Mouse (Mus musculus) cerebellum, adult 2 months (tissue): ENCODE measurements around the gene Mlx. TPM values are rescaled to one million over a fixed set of nuclear protein-coding genes. Genes with fewer than 3 reads are reported as not detected.
A peak's percentile ranks its signal among the peaks of the same experiment; 100 is the strongest.

Experiments
- DNase-seq, 2 experiments: peaks; one replicate each; pipeline ENCODE4 v3.0.0; 2021
- H3K27ac ChIP-seq: fragments of 200-500 bp; 2 replicates; pipeline ENCODE4 v1.5.1; 2012; ENCODE audit warnings: low read length, control low read depth, inconsistent platforms; ENCODE audit not compliant: insufficient read depth
- H3K27me3 ChIP-seq: fragments of 200-500 bp; 2 replicates; pipeline ENCODE4 v1.6.1; 2012; ENCODE audit warnings: inconsistent platforms, mild to moderate bottlenecking, low read length, moderate library complexity; ENCODE audit not compliant: control insufficient read depth, insufficient read depth
- H3K4me1 ChIP-seq: fragments of 200-500 bp; 2 replicates; pipeline ENCODE4 v1.6.1; 2011; ENCODE audit warnings: low read length; ENCODE audit not compliant: control insufficient read depth, insufficient read depth
- H3K4me3 ChIP-seq: fragments of 200-500 bp; replicated peaks from 2 replicates; pipeline ENCODE3; 2011; ENCODE audit warnings: mild to moderate bottlenecking, low read depth, low read length, control low read depth; ENCODE audit not compliant: insufficient read depth
- CTCF ChIP-seq: fragments of 200-500 bp; IDR thresholded peaks from 2 replicates; pipeline ENCODE4 v1.5.1; 2011; ENCODE audit warnings: low read depth, mild to moderate bottlenecking, control low read depth, low read length, moderate library complexity, borderline replicate concordance; ENCODE audit not compliant: insufficient read depth
- POLR2A ChIP-seq: fragments of 200-500 bp; IDR thresholded peaks from 2 replicates; pipeline ENCODE4 v1.6.1; 2011; ENCODE audit warnings: low read length, control low read depth, borderline replicate concordance; ENCODE audit not compliant: insufficient read depth
- WGBS: fragments of 180-500 bp; shearing (Covaris S2); methylation state at CpG from one replicate; pipeline ENCODE4 v1.1.7; 2018; 5-methylcytosine and 5-hydroxymethylcytosine counted together
- polyA plus RNA-seq: library from polyadenylated mRNA; depleted of rRNA; stranded (reverse); fragments of >200 nt; gene quantifications from 2 replicates; pipeline ENCODE4 v1.2.3, GENCODE M21; 2012

Mlx gene
- polyA plus RNA-seq, 1 experiment, result 55.8 TPM

- WGBS, result 100% methylated on average over 1 of the region's 1 CpGs
- Histone ChIP-seq H3K27me3 (no peaks in the 10 kb centered on the region), H3K27ac (no peak overlapping the region), H3K4me3 (no peak overlapping the region), H3K4me1 (peaks cover 24% of the 10 kb centered on the region)
- no peak for DNase-seq
- TF ChIP-seq POLR2A, result no peak
- peak; percentile 11; the same call in 1 of the 2 replicates for TF ChIP-seq CTCF
These were observed 40.0 kb downstream of the Mlx start for GRCm38 (mm10) chr11:101127075-101127474.

- TF ChIP-seq POLR2A (no peak), CTCF (no peak)
- 27% methylated on average over 11 of the region's 11 CpGs for whole genome bisulfite sequencing
- Histone ChIP-seq H3K27me3 (no peaks in the 10 kb centered on the region), H3K4me1 (peaks cover 24% of the 10 kb centered on the region), H3K4me3 (no peak overlapping the region), H3K27ac (peak overlapping the region; percentile 76; the same call in 1 of the 2 replicates)
- DNase-seq, result peak; percentile 83 to 93
These were observed 42.0 kb downstream of the Mlx start for GRCm38 (mm10) chr11:101128996-101129577.

DNA sequence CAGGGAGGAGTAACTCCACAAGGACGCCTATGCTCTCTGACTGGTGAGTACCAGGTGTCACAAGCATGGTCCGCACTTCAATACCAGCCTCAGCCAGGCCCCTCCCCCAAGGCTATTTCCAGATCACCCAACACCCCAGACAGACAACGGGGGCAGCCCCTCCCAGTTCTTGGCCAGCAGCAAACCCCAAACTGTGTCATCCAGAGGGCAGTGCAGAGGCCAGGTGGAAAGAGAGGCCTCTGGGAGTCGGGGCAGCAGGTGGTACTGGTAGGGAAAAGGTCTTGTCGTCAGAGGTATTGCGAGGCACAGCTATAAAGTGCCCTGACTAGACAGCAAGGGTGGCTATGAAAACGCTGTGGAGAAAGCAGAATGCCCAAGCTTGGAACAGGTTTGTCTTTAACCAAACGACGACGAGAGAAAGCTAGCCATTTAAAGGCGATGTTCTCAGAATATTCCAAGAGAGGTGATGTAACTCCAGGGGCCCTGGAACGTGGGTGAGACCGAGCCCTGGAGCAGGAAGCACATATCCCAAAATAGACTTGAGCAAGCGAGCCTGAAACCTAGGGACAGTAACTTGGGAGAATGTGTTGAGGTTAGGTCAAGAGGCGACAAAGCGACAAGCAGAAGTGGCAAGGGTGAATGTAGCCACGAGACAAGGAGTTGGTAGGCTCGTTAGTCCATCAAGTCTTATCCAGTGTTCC lies 43.1 kb downstream of the Mlx start:
- peak; percentile 44 to 45 for DNase-seq
- H3K4me1 ChIP-seq, result peaks cover 27% of the 10 kb centered on the region
- no peaks in the 10 kb centered on the region for H3K27me3 ChIP-seq
- 28% methylated on average over 18 of the region's 18 CpGs for WGBS
- H3K27ac ChIP-seq, result peak overlapping the region; percentile 15; the same call in 1 of the 2 replicates
- H3K4me3 ChIP-seq, result no peak overlapping the region
- no peak for TF ChIP-seq CTCF
- no peak for TF ChIP-seq POLR2A

DNA sequence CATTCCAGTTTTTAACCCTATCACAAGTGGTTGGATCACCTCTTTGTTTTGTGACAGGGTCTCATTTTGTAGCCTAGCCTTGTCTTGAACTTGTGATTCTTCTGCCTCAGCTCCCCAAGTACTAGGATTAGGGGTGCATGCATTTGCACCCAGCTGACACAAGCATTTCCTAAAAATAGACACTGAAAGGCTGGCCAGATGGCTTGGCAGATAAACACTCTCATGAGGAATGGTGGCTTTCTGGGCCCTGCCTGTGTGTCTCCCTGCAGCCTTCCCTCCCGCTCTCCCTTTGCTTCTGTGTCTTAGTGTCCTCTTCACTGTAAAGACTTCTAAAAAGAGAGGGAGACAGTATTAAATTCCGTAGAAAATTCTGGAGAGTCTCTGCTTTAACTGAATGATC lies 44.1 kb downstream of the Mlx start:
- Histone ChIP-seq H3K27ac (peak overlapping the region; percentile 58; the same call in 1 of the 2 replicates), H3K4me1 (peaks cover 22% of the 10 kb centered on the region), H3K27me3 (no peaks in the 10 kb centered on the region), H3K4me3 (no peak overlapping the region)
- peak; percentile 62 to 85 for DNase-seq
- TF ChIP-seq POLR2A (no peak), CTCF (no peak)
- WGBS, result 24% methylated on average over 2 of the region's 2 CpGs

- 0 out of 2 replicates have a peak overlapping the region, but pooled peaks have one; percentile 58 for H3K27ac ChIP-seq
- 82% methylated on average over 6 of the region's 6 CpGs for WGBS
- DNase-seq, result no peak
- no peak overlapping the region for H3K4me3 ChIP-seq
- TF ChIP-seq CTCF (peak; percentile 46; the same call in 1 of the 2 replicates), POLR2A (no peak)
- no peaks in the 10 kb centered on the region for H3K27me3 ChIP-seq
- peaks cover 22% of the 10 kb centered on the region for H3K4me1 ChIP-seq
These were observed 44.6 kb downstream of the Mlx start for GRCm38 (mm10) chr11:101131701-101132100.

DNA sequence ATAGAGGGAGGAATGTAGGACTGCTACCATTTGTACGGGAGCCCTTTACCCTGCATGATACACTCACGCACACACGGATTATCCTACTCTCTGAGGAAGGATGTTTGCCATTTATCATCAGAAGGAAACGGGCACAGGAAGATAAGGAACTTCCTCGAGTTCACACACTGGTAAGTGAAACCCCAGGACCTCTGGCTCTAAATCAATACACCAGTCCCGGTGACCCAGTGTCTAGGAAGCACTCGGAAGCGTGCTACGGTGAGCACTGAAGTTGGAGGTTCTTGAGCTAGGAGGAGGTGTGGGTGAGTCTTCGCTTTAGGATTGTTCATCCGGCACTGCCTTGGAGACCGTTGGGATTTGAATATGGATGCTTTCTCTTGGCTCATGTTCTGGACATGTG lies 46.0 kb downstream of the Mlx start:
- DNase-seq, result no peak
- 33% methylated on average over 12 of the region's 12 CpGs for WGBS

DNA sequence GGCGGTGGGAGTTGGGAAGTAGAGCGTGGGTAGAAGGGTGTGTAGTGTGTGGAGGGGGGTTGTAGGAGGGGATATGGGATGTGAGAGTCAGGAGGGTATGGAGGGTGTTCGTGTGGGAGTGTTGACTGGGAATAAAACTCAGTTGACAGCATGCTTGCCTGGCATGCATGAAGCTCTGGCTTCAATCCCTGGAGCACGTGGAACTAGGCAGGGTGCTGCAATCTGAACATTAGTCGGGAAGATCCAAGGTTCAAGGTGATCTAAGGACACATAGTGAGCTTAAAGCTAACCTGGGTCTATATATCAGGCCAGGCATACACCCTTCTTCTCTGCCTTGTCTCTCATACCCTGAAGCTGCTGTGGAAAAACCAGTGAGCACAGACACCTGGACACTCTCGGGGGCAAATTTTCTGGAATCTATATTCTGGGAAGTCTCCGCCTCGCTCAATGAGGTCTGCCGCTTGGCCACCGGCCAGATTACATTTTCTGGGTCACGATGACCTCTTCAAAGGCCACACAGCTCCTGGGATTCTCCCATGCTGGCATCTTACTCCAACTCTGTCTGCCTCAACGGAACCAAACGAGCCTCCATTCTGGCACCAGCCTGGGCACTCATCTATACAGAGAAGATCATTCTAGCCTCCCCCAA lies 47.3 kb downstream of the Mlx start:
- TF ChIP-seq CTCF (no peak), POLR2A (no peak)
- no peaks in the 10 kb centered on the region for H3K27me3 ChIP-seq
- WGBS, result 38% methylated on average over 13 of the region's 13 CpGs
- DNase-seq, result peak in 1 of 2 experiments; percentile 45
- H3K4me3 ChIP-seq, result no peak overlapping the region
- H3K27ac ChIP-seq, result no peak overlapping the region
- peaks cover 23% of the 10 kb centered on the region for H3K4me1 ChIP-seq

More for the DNA sequence above, 46.0 kb downstream of the Mlx start:
- Histone ChIP-seq H3K4me1 (peaks cover 22% of the 10 kb centered on the region), H3K27me3 (no peaks in the 10 kb centered on the region), H3K4me3 (no peak overlapping the region), H3K27ac (no peak overlapping the region)
- TF ChIP-seq POLR2A (no peak), CTCF (no peak)
